Mouse (Mus musculus): ENCODE measurements around the gene Grn. TPM values are rescaled to one million over a fixed set of nuclear protein-coding genes. Genes with fewer than 3 reads are reported as not detected.
"Not testable (repeated sequence)": the region's sequence is repeated elsewhere in the genome, so short reads cannot be mapped to it uniquely, and the experiment has no call there.

Gene Grn
- 10 to 100 TPM; 57.2 to 63.7 TPM for total RNA-seq (2021)
- long read RNA-seq, experiment 1, transcript Grn-201 (13 exons, 2,340 nt), result major isoform, 38 of 58 reads
- long read RNA-seq, experiment 1, partial matches to known transcripts, result 13 of 58 reads
- long read RNA-seq, experiment 1, other reads (novel, unspliced or antisense), result 7 of 58 reads
- long read RNA-seq, experiment 2, transcript Grn-201 (13 exons, 2,340 nt), result major isoform, 60 of 82 reads
- long read RNA-seq, experiment 2, partial matches to known transcripts, result 14 of 82 reads
- long read RNA-seq, experiment 2, other reads (novel, unspliced or antisense), result 8 of 82 reads

DNA sequence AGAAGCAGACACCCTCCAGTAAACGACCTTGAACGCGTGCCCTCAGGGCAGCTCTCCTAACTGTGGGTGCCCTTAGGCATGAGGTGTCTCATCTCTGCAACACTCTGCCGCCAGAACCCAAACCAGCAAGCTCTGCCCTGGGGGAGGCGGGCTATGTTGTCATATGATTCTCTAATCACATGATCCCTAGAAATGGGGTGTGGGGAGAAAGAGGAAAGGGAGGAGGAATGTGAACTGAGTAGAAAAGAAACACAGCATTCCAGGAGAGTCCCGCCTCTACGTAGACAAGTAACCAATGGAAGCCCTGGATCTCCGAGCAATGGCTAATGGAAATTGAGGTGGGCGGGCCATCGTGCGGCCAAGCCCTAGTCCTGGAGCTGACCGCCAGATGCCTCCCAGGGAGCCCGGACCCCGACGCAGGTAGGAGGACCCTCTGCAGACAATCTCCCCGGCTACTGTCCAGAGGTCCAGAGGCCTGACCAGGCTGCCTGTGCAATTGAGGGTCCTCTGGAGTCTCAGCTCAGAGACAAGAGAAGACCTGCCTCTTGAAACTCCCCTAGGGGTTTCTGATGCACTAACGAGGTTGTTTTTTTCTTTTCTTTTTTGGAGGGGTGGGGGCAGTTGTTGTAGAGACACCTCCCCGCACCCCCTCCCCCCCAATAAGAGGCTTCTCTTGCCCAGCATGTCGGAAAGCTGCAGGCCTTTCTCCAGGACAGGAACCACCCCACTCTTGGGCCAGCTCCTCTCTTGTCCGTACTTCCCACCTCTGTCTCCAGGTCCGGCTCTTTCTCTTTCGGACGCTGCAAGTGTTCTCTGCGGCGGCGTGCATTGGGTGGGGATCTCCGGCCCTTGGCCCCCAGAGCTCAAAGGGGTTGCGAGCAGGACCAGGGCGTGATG, at the start of gene Grn:
TSS of gene Grn (plus strand) at position 195 of the 897 bp plus-strand sequence.
- DNase-seq, result peak; percentile 88
- intact Hi-C loops (cut with DNase I; ENCODE audit: low total_unique reads), result no loop called here

DNA sequence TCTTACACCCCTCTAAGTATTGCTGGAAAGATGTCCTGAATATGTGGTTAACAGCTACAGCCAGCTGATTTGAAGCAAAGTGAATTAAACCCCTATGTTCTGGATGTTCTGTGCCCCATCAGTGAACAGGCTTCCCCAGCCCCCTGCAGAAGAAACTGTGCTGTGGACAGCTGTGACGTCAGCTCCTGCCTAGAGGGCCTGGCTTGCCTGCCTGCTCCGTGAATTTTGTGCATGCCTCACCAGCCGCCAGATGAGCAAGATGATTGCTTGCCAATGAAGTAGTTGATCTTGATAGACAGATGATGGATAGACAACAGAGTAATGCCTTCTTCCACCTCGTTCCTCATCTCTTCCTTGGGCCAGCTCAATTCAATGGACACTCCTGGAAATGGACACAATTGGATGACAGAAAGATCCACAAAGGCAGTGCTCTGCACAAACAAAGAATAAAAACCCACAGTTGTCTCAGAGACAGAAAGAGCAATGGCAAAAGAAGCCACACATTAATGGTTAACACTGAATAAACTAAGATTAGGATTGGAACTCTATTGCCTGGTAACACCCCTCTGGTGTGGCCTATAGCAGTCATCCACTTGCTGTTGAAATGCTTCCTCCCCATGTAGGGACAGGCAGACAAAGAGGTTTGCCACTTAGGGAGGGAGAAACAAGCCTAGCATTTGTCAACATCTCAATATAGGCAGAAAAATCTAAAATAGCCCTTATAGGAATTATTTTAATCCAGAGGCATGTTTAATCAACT, 48.6 kb upstream of the Grn start:
- DNase-seq, result no peak
- intact Hi-C loops (cut with DNase I; ENCODE audit: low total_unique reads), result no loop called here

- intact Hi-C loops (cut with DNase I; ENCODE audit: low total_unique reads), result no loop called here
- no peak for DNase-seq
Observed at GRCm38 (mm10) chr11:102382794-102383193, 47.3 kb upstream of the Grn start.

- intact Hi-C loops (cut with DNase I; ENCODE audit: low total_unique reads), result no loop called here
Observed at GRCm38 (mm10) chr11:102383365-102384136, 46.6 kb upstream of the Grn start.

GRCm38 (mm10) chr11:102384418-102384817, 45.7 kb upstream of the Grn start:
- no peak for DNase-seq
- intact Hi-C loops (cut with DNase I; ENCODE audit: low total_unique reads), result no loop called here

More at GRCm38 (mm10) chr11:102383365-102384136, 46.6 kb upstream of the Grn start:
- DNase-seq, result no peak

DNA sequence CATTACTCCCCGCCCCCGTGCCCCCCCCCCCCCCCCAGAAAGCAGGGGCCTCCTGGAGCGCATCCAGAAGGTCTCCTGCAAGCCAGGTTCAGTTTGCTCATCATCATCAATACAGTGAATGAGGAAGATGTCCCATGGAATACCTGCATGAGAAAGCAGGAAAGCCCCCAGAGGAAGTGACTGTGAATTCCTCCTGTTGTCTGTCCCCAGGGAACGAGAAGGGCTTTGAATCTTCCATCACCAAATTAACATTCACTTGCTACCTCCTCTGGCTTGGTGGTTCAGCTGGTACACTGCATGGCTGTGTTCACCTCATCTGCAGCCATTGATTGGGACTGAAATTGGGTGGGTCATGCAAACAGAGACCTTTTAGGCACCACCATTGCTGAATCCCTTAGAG, 45.0 kb upstream of the Grn start:
- intact Hi-C loops (cut with DNase I; ENCODE audit: low total_unique reads), result loop anchor here (5.0 kb wide), 1 partner anchor 33 kb away; no protein-coding TSS in a partner anchor
- no peak for DNase-seq

- intact Hi-C loops (cut with DNase I; ENCODE audit: low total_unique reads), result loop anchor here (5.0 kb wide), 1 partner anchor 34 kb away; no protein-coding TSS in a partner anchor
- no peak for DNase-seq
Observed at GRCm38 (mm10) chr11:102386121-102386520, 44.0 kb upstream of the Grn start.

- not testable (repeated sequence) for DNase-seq
- intact Hi-C loops (cut with DNase I; ENCODE audit: low total_unique reads), result loop anchor here (5.0 kb wide), 1 partner anchor 37 kb away; no protein-coding TSS in a partner anchor
Observed at GRCm38 (mm10) chr11:102389436-102389835, 40.7 kb upstream of the Grn start.

DNA sequence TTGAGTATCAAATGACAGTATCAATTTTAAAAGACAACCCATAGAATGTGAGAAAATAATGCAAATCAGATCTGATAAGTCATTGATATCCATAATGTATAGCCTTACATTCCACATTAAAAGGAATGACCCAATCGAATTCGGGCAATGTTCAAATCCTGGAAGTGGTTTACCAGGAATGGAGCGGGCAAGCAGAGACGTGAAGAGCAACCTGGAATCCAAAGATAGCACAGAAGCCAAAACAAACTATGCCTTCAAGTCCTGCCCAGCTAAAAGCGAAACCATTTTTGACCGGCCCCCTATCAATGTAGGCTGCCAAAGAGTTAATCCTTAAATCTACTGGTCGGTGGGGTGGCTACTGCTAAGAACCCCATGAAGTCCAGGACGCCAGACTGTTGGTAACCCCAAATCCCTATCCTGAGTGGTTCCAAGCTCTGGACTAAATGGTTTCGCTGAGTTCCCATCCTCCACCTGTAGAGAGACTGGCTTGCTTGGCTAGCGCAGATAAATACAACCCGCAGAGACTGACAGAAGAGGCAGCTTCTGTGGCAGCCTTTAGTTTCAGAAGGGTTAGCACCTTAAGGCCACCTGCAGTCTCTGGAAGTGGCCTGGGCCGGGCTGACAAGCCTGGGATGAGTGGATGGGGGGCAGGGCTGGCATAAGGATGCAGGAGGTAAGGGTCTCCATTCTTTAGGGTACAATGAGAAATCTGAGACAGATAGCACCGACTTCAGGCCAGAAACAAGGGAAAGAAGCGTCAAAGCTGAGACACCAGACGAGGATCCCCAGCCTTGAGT, 37.5 kb upstream of the Grn start:
- no peak for DNase-seq
- intact Hi-C loops (cut with DNase I; ENCODE audit: low total_unique reads), result no loop called here

DNA sequence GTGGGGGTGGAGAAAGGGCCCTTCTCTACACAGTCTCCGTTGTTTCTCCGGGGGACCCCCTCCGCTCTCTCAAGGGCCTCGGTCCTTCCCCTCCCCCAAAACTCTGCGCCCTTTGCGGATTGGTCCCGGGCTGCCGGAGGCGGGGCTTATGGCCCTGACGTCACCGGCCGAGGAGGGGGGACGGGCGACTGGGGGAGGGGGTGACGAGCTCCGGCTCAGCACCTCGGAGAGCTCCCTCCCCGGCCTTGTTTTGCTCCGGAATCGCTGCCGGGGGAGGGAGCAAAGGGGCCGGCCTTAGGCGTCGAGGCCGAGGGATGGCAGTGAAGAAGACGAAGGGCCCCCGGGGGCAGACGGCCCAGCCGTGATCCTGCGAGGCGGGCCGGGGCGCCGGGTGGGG, 36.9 kb upstream of the Grn start, which contains the start of gene Rundc3a:
TSS of gene Rundc3a (plus strand) at position 166 of the 397 bp plus-strand sequence.
- DNase-seq, result peak; percentile 84
- intact Hi-C loops (cut with DNase I; ENCODE audit: low total_unique reads), result no loop called here

DNA sequence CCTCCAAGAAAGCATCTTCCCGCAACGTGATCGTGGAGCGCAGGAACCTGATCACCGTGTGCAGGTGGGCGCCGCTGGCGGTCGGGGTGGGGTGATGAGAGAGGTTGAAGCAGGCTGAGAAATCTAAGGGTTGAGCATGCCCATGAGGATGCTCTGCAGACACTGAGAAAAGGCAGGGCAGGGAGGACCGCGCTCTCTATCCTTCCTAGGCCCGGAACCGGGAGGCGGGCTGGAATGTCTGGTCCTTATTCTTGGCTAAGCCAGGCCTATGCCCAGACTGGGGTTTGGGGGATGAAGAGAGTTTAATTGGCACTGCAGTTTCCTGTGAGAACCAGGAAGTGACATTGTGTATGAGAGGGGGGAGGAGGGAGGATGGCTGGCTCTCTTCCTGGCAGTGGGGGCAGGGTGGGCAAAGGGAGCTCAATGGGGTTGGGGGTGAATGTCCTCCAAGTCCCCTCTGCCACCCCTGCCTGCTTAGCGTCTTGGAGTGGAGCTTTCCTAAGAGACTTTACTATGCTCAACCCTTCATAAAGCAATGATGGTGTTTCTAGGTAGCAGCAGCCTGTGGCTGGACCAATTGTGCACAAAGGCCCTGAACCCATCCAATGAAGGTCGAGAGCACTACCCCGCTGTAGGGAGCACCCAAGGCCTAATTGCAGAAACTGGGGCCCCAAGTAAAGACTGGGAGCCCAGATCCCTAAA, 36.2 kb upstream of the Grn start:
- DNase-seq, result no peak
- intact Hi-C loops (cut with DNase I; ENCODE audit: low total_unique reads), result no loop called here

DNA sequence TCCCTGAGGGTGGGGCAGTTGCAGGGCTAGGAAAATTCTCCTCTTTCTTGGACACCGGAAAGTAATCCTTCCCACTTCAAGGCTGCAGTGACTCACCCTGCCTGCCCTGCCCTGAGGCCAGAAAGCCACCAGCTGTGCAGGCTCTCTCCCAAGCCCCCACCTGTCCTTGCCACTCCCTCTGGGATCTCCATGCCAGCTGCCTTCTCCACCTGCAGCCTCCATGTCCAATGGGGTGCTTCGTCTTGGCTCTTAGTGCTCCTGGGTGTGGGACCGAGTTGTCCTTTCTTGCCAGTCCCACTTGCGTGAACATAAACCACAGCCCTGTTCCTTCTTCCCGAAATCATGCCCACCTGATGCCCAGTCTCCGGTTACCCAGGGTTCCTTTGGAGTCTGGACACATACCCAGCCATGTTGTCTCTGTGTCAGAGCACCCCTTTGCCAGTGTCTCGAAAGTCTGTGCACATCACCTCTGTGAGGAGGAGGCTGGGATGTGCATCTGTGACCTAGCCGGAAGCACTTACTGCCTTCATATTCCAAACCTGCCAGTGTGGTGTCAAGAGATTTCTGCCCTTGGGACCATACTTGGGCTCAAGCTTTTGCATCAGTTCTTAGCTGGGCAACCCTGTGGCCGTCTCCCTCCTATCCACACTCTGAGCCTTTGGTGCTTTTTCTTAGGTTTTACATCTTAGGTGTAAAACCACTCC, 35.5 kb upstream of the Grn start:
- intact Hi-C loops (cut with DNase I; ENCODE audit: low total_unique reads), result no loop called here
- DNase-seq, result no peak

GRCm38 (mm10) chr11:102395250-102395649, 34.9 kb upstream of the Grn start:
- no peak for DNase-seq
- intact Hi-C loops (cut with DNase I; ENCODE audit: low total_unique reads), result no loop called here

- no peak for DNase-seq
- intact Hi-C loops (cut with DNase I; ENCODE audit: low total_unique reads), result no loop called here
Observed at GRCm38 (mm10) chr11:102396263-102396662, 33.9 kb upstream of the Grn start.

GRCm38 (mm10) chr11:102396671-102397141, 33.4 kb upstream of the Grn start:
- intact Hi-C loops (cut with DNase I; ENCODE audit: low total_unique reads), result no loop called here
- DNase-seq, result no peak

- DNase-seq, result no peak
- intact Hi-C loops (cut with DNase I; ENCODE audit: low total_unique reads), result no loop called here
Observed at GRCm38 (mm10) chr11:102398007-102398825, 31.9 kb upstream of the Grn start.

All from gastrocnemius, postnatal 14 days (tissue).